Mouse (Mus musculus) embryo, embryonic 9.5 days (tissue): ENCODE measurements around the gene St6galnac3.

Experiments
- DNase-seq: peaks from one replicate; pipeline ENCODE4 v3.0.0-alpha.2; 2017; ENCODE audit errors: extremely low spot score

St6galnac3 gene

DNA sequence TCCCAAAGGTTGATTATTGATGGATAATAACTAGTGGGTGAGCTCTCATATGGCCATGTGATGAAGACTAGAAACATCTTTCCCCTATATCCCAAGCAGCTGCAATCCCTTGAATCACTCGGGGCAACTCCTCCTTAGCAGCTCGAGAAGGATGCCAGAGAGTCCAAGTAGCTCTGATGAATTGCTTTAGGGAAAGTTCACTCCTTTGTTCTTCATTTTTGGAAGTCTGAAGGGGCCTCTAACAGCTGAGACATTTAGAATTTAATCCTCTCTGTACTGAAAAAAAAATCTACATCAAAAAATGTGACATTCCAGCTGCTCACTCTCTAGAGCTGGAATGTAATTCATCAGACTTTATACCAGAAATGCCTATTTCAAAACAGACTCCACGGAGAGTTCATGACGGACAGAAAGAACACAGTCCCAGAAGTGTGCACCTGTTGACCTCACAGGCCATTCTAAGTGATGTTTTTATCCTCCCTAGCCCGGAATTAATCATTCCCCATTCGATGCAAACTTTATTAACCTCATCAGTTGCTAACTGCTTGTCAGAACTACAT lies 211.4 kb downstream of the St6galnac3 start:
- DNase-seq: no peak

DNA sequence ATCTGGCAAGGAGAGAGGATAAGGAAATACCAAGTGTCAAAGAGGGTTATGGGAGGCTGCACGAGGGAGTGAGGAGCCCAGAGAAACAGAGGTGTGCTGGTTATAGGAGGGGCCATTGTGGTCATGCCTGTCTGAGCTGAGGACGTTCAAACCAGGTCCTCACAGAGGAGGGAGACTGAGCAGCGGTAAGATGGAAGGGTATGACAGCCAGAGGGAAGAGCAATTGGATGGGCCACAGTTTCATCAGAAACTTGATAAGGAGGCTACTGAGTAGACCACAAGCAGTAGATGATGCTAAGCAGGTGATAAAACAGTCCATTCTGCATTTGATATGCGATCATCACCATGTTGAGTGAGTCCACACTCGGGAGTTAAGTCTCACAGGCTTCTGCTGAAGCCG lies 212.4 kb downstream of the St6galnac3 start:
- DNase-seq: no peak

DNA sequence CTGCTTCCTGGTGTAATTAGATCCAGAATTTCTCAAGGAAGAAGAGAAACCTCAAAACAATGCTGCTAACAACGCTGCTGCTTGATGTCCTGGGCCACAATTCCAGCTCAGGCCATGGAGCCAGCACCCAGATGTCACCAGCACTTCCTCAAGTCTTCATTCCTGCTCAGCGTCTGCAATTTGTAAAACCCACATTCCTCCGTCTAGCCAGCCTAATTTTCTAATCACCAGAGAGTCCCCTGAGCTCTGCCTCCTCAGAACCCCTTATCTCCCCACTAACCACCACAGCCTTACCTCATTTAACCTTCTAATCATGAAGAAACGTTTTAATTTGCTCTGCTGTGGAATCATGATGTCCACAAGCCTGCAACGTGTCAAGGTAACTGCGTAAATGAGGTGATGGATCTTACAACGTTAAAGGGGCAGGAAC lies 213.8 kb downstream of the St6galnac3 start:
- DNase-seq: no peak

DNA sequence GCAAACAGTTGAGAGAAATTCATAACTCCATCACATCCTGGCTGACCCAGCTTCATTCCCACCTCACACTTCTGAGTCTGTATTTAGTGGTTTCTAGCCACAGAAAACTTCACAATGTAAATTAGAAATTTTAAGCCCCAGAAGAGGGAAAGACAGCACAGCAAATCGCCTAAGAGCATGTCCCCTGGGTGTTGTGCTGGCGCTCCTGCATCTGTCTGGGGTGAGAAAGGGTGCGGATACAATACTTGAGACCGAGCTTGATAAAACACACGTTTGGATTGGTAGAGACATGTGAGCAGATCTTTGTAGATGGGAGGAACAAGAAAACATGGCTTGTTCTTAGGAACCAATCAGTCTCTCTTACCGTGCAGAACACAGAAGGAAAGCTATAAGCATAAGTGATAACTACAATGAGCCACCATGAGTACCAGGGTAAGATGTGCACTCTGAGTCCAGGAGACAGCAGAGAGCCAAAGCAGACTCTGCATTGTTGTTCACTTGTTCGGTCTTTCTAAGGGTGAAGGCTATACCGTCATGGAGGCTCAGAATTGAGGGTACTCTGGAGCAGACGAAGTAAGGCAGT lies 214.8 kb downstream of the St6galnac3 start:
- DNase-seq: no peak

DNA sequence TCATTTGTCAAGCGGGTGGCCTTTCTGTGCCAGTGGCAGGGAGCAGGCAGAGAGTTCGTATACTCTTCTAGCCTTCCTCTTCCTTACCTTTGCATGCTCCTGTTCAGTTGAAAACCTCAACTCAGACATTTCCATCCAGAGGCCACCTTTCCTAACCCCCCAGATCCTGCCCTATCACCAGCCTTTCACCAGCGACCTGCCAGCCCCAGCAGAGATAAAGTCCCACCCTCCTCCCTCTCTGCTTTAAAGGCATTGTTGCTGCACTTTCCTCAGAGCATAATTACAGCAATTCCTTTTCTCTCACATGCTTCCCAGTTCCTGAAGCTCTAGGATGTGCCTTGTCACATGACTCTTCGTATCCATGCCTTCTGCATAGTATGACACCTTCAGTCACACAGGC lies 215.3 kb downstream of the St6galnac3 start:
- DNase-seq: no peak

DNA sequence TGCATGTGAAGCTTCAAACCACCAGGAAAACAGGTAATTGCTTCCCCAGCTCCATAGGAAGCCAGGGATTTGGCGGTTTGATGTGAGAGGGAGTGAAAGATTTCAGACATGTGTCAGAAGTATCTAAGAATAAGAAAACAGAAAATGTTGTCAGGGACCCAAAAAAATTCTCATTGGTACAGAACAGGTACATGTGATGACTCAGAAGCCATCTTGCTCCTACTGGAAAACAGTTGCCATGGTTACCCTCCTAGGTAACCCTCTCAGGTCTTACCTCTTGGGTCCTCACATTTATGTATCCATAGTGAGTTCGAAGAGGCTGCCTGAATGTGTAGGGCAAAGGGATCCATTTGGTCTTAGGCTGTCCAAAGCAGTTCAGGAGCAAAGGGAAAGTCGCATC lies 215.9 kb downstream of the St6galnac3 start:
- DNase-seq: no peak

DNA sequence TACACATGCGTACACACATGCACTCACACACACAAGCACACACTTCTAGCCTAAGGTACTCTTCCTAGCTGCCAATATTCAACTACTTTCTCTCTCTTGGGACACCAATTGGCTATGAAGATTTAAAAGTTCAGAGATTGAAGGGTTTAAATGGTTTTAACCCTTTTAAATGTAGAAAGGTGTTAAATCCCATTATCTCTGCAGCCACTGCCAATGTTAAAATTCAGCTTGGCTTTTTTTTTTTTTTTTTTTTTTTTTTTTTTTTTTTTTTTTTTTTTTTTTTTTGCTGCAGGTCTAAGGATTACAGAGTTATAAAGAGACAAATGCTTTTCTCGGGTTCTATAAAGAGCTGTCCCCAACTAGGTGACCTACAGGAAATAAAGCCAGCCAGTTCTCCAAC lies 216.4 kb downstream of the St6galnac3 start:
- no peak for DNase-seq

DNA sequence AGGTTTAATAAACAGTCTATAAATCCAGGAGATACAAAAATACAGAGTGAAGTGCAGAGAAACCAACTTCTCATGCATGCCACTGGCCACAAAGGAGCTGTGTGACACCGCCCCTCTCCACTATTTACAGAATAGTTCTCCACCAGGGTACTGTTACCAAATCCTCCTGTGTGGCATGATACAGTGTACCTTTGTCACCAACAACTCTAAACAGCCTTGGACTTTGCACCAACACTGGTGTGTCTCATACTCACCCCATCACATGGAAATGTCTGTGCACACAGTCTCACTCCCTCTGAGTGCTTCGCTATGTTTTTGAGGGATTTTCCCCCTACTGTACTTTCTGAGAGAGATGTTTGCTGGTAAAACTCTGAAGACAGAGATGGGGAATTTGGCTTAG lies 217.4 kb downstream of the St6galnac3 start:
- DNase-seq: no peak

DNA sequence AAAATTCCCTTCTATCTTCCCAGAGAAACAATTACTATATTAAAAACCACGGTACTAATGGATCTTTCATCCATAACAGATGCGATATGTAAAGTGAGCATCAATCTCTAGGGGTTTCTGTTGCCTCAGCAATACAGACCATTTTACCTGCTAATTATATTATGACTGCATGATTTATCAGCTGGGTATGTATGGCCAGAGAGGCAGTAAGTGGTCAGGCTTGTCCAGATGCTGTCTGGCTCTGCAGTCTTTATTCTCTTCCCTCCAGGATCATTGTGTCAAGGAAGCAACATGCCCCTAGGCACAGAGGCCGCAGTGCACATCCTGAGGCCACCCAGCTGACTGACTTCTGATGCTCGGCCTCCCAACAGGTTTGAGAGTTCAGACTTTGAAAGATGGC lies 222.5 kb downstream of the St6galnac3 start:
- no peak for DNase-seq

DNA sequence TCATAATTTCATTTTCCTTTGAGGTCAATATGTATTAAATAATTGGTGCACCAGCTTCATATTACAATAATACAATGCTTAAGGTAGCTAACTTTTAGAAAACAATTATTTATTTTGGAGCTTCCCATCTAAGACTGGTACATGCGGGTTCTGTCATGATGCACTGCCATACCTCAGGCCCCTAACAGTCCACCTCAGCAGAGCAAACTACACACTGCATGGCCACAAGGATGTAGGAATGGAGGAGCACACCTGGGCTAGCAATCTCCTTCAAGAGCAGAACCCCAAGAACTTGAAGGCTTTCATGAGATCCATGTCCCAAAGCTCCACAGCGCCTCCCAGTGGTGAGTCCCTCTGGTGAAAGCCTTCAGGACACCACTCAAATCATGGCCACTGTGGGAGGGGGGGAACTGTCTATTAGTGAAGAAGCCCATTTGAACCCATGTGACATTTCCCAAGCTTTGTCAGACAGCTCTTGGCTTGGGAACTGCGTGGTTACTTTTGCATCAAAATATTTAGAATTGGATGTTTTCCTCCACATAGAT lies 223.6 kb downstream of the St6galnac3 start:
- peak; percentile 53 for DNase-seq

DNA sequence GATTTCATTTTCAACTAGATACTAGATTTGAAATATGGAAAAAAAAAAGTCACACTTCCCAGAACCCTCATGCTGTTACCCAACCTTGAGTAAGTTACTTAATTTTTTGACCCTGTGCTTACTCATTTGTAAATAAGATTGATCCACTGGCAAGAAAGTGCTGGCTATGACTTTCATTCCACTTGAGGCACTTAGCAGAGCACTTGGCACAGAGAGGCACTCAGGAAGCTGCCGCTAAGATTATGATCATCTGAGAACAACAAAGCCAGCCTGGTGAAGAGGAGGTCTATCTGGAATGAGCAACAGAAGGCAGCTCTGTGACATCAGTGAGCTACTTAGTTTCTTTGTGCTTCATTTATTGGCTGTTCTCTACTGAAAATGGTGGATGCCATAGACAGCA lies 232.0 kb downstream of the St6galnac3 start:
- no peak for DNase-seq

DNA sequence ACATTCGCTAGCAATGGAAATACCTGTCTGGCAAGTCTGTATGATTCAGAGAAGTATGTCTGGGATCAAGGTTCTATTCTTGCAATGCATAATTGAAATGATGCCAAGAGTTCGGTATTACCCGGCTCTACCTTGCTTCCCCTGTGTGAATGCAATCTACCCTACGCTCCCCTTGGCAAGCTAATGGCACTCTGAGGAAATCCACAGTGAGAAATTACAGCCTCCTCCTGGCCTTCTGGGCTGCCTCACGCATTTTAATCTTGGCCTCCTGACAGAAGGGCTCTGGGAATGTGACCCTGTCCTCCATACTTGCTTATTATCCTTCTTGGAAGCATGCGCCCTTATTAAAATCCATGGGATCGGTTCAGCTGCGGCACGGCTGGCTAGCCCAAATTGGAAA lies 235.3 kb downstream of the St6galnac3 start:
- no peak for DNase-seq

DNA sequence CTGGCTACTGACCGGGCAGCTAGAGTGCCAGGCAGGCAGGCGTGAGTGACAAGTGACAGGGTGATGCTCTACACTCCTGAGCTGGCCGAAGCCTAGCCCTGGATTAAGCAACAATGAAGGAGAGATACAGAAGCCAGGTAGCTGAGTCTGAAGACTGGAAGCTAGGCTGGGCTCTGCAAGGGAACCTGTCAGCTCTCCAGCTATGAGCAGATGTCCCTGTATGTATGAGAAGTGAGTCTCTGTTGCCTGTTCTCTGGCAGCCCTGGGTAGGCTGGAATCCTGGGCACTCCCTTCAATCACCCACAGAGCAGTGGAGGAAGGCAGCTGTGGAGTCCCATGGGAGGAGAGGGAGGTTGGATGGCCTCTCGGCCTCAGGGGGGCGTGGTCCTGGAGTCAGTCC lies 236.0 kb downstream of the St6galnac3 start:
- no peak for DNase-seq

DNA sequence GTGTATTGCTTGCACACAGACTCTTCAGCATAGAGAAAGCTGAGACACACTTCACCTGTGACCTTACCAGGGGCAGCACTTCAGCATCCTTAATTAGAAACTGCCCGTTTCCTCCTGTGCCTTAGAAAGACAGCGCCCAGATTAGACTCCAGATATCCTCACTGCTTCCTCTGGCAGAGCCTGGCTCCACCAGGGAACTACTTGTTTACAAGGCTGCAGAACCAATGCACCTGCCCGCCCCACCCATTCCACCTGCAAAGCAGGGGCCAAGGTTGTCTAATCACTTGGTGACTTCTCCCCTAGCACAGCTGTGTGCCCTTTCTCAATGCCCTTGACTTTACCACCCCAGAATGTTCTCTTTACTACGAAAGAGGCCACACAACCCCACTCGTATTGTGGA lies 239.8 kb downstream of the St6galnac3 start:
- no peak for DNase-seq

DNA sequence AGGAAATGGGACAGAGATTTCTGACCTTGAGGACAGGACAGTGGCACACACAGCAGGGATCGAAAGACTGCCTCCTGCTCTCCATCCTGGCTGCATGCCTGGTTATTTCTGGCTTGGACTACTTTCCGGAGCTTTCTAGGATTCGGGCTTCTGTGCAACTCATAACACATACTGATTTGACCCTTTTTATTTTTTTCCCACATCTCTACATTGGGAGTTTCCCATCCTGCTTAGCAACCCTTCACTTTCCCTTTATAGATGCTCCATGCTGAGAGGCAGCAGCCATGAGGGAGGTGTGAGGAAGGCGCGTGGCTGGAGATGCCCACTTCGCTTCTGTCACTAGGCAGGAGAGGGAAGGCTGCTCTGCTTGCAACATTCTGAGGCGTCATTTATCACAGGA lies 240.3 kb downstream of the St6galnac3 start:
- DNase-seq: no peak

DNA sequence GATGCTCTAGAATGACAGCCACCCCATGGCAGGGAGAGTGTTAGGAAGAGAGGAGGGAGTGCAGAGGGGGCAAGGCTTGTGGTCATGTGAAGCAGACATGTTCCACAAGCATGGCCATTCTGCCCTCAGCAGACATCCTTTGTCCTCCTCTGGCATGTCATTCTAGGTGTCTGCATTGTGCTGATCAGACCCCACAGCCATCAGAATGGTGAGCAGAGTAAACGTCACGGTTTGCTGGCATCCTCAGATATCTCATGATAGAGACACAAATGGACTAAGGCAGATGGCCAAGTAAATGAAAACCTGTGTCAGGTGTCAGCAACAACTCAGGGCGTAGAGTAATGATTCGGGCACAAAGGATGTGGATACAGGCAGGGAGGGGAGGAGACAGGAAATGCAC lies 241.3 kb downstream of the St6galnac3 start:
- no peak for DNase-seq

DNA sequence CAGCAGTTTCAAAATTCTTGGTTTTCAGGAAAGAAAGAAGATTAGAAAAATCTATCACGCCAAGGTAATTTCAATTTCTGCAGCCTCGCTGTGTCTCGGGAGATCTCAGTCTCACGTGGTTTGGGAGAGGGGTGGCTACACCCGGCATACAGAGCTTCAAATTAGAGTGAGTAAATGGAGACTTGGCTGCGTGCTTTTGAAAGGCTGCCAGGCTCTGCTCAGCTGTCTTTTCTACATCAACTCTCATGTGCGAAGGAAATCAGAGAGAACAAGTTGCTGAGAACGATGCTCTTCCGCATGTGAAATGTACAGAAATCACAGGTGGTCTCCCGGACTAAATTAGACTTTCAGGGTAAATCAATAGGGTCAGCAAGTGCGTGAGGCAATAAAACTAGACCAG lies 242.9 kb downstream of the St6galnac3 start:
- no peak for DNase-seq

DNA sequence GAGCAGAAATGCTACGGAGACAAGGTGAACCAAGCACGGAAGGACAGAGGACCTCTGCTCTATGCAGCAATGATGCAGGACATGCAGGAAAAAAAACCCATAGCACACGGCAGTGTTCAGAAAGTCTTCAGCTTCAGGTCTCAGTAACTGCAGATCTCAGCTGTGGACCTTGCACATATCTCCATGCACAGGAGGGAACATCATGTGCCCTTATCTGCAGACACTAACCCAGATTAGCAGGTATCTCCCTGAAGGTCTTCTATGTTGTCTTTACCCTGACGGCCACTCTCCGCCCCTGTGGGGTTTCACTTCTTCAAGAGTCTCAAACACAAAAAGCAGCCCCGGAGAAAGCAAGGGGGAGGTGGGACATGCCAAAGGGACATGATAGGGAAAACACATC lies 244.0 kb downstream of the St6galnac3 start:
- no peak for DNase-seq

DNA sequence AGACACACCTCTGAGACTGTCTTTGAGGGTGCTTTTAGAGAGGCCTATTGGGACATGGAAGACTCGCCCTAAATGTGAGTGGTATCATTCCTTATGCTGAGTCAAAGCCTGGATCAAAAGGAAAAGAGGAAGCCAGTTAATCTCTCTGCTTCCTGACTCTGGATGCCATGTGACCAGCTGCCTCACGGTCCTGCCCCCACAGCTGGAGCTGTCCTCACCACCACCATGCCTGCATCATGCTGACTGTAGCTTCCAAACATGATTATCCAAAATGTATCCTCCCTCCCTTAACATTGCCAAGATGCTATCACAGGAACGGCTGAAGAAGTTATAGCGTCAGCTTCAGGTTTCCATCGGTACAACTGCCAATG lies 244.4 kb downstream of the St6galnac3 start:
- DNase-seq: no peak

DNA sequence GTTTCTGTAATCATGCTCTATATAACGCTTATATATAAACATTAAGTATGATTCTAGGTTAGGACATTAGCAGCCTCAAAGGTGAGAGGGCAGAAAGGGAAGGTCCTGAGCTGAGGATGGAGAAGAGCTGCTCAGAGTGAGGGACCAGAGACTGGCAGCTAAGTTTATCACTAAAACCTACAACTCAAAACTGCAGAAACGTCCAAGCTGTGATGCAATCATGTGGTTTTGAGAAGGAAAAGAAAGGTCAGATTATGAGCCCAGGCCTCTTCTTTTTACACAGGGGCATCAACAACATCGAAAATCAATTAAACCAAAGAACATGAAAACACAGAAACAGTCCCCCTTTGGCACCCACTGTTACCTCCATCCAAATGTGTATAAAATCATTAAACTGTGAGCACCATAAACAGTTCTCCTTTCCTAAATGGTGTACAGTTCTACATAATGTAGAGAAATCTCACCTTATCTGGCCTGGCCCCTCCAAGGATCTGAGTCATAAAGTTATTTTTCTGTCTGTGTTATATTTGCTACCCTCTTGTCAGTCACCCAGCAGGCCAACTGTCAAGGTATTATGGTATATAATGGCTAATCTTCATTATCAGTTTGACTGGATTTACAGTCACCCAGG lies 244.9 kb downstream of the St6galnac3 start:
- no peak for DNase-seq

DNA sequence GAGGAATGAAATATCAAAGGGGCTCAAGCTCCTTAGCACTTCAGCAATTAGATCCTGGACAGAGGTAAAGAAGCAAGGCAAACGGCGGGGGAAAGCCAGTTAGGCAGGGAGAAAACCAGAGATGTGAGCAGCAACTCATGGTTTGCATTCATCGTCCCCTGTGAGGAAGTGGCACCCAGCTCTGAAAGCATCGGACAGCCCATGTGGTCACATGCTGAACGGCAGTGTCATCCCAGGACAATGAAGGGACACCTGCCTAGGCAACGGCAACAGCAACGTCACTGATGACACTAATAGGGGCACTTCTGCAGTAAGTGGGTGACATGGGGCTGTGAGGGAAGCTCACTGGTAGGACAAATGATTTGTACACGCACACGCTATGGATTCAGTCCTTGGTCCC lies 249.1 kb downstream of the St6galnac3 start:
- no peak for DNase-seq

DNA sequence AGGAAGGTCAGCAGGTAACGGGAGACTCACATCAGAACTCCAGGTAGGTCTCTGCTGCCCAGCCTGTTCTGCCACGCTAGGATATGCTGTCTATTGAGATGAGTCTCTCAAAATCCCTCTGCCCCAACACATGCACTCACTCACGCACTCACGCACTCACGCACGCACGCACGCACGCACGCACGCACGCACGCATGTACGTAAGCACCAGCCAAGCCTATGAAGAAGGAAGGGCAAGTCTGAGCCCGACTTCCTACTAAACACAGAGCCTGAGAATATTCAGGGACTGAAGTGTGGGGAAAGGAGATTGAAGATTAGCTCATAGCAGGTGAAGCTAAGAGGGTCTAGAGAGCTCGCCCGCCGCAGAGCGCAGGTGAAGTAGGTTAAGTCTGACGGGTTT lies 249.5 kb downstream of the St6galnac3 start:
- DNase-seq: no peak
